Mouse (Mus musculus) ES-E14 (cell line): ENCODE measurements around the gene Ccdc92. TPM values are rescaled to one million over a fixed set of nuclear protein-coding genes. Genes with fewer than 3 reads are reported as not detected.

Experiments used
- DNase-seq: peaks from one replicate; pipeline ENCODE4 v3.0.0-alpha.2; 2013; ENCODE audit warnings: low read depth, low spot score
- H3K27ac ChIP-seq: 2 replicates; pipeline ENCODE4 v1.5.1; 2012; ENCODE audit warnings: low read depth, mild to moderate bottlenecking, low read length, moderate library complexity, mixed read lengths; ENCODE audit not compliant: poor library complexity, insufficient read depth, severe bottlenecking
- H3K36me3 ChIP-seq: 2 replicates; pipeline ENCODE4 v1.6.1; 2012; ENCODE audit warnings: mild to moderate bottlenecking, low read length, moderate library complexity, mixed read lengths; ENCODE audit not compliant: control insufficient read depth, poor library complexity, insufficient read depth, severe bottlenecking
- H3K4me1 ChIP-seq, 2 experiments: fragments of 150-350 bp in 1 of 2; sonication (generic) in 1 of 2; 2 replicates each; pipeline ENCODE4 v1.6.1; 2012; ENCODE audit warnings: low read length in 2 of 2, mild to moderate bottlenecking in 1 of 2, mixed read lengths in 1 of 2; ENCODE audit not compliant: control insufficient read depth in 2 of 2, insufficient read depth in 2 of 2, poor library complexity in 1 of 2
- H3K4me3 ChIP-seq, 2 experiments: fragments of 150-350 bp in 1 of 2; sonication (generic) in 1 of 2; 2 replicates each; pipeline ENCODE4 v1.5.1; 2012; ENCODE audit warnings: low read length in 2 of 2, low read depth in 1 of 2, mild to moderate bottlenecking in 1 of 2, mixed read lengths in 1 of 2; ENCODE audit not compliant: insufficient read depth in 1 of 2, poor library complexity in 1 of 2, severe bottlenecking in 1 of 2
- H3K9ac ChIP-seq: 2 replicates; pipeline ENCODE4 v1.6.1; 2012; ENCODE audit warnings: low read depth, mild to moderate bottlenecking, low read length, mixed read lengths; ENCODE audit not compliant: poor library complexity, insufficient read depth, severe bottlenecking
- H3K9me3 ChIP-seq: fragments of 150-350 bp; sonication (generic); 2 replicates; pipeline ENCODE4 v1.6.1; 2012; ENCODE audit warnings: low read depth, mild to moderate bottlenecking, low read length; ENCODE audit not compliant: control insufficient read depth, insufficient read depth
- CHD2 ChIP-seq: IDR thresholded peaks from 2 replicates; pipeline ENCODE4 v1.6.1; 2014; ENCODE audit warnings: mild to moderate bottlenecking, low read depth, low read length, inconsistent platforms
- HCFC1 ChIP-seq: IDR thresholded peaks from 2 replicates; pipeline ENCODE4 v1.6.1; 2012; ENCODE audit warnings: low read length, inconsistent platforms, borderline replicate concordance; ENCODE audit not compliant: insufficient read depth
- MAFK ChIP-seq: IDR thresholded peaks from 2 replicates; pipeline ENCODE4 v1.6.1; 2014; ENCODE audit warnings: mild to moderate bottlenecking, low read depth, low read length, inconsistent platforms; ENCODE audit not compliant: insufficient read depth
- ZC3H11A ChIP-seq: IDR thresholded peaks from 2 replicates; pipeline ENCODE4 v1.6.1; 2012; ENCODE audit warnings: low read depth, mild to moderate bottlenecking, inconsistent platforms, low read length, borderline replicate concordance
- ZNF384 ChIP-seq: IDR thresholded peaks from 2 replicates; pipeline ENCODE4 v1.6.1; 2012; ENCODE audit warnings: low read depth, low read length, inconsistent platforms
- in situ Hi-C, 2 experiments: fragments of 600-800 bp; cut with MboI; formaldehyde crosslinking; loops; one replicate each; pipeline ENCODE4 v1.15.1; 2025; ENCODE audit warnings: low sequenced_read_pairs in 2 of 2, inconsistent platforms in 1 of 2; ENCODE audit not compliant: unreplicated experiment in 2 of 2
- total RNA-seq: library from RNA; depleted of rRNA; stranded (reverse); fragments of 300-350 nt; gene quantifications from 2 replicates; pipeline ENCODE4 v1.2.3, GENCODE M21; 2012

Ccdc92 gene
- total RNA-seq, 1 experiment, result 3.9 TPM

DNA sequence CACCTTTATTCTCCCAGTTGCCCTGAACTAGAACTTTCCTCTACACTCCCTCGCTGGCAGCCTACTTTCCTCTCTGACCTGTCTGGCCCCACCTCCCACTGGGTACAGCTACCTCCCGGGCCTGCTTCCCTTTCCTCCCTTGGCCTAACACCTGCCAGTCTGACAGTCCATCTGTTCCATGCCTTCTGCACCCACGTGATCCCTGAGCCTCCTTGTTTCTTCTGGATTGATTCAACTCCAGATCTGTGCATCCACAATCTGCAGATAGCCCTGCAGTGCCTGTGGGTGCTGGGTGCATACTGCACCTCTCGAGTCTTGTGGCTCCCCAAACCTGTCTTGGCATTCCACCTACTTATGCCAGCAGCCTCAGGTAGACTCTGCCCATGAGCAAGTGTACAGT, 25.6 kb downstream of the Ccdc92 start:
- no peak for DNase-seq
- in situ Hi-C loops, result no loop called here

GRCm38 (mm10) chr5:124836075-124836474, 26.1 kb downstream of the Ccdc92 start:
- Histone ChIP-seq H3K27ac (no peak overlapping the region), H3K4me3 (peak overlapping the region; percentile 6 to 53; a peak in 2 of 4 replicates), H3K9ac (no peak overlapping the region), H3K36me3 (peaks cover 3% of the 10 kb centered on the region; the same call in 1 of the 2 replicates), H3K9me3 (no peaks in the 10 kb centered on the region), H3K4me1 (peaks cover 1 to 3% of the 10 kb centered on the region in 2 experiments; a peak in 1 of 4 replicates)
- in situ Hi-C loops, result no loop called here
- peak; percentile 13 for DNase-seq
- TF ChIP-seq ZNF384, result no peak
- TF ChIP-seq HCFC1, result no peak
- no peak for TF ChIP-seq ZC3H11A
- TF ChIP-seq CHD2, result no peak
- no peak for TF ChIP-seq MAFK

More for the DNA sequence above, 25.6 kb downstream of the Ccdc92 start:
- Histone ChIP-seq H3K4me1 (peaks cover 1 to 3% of the 10 kb centered on the region in 2 experiments; a peak in 1 of 4 replicates), H3K36me3 (peaks cover 3% of the 10 kb centered on the region; the same call in 1 of the 2 replicates), H3K27ac (no peak overlapping the region), H3K9ac (no peak overlapping the region), H3K4me3 (no peak overlapping the region), H3K9me3 (no peaks in the 10 kb centered on the region)
- no peak for TF ChIP-seq CHD2
- no peak for TF ChIP-seq ZC3H11A
- TF ChIP-seq MAFK, result no peak
- TF ChIP-seq HCFC1, result no peak
- TF ChIP-seq ZNF384, result no peak

- TF ChIP-seq ZNF384, result no peak
- no peak for TF ChIP-seq CHD2
- no peak for DNase-seq
- peaks cover 3% of the 10 kb centered on the region; the same call in 1 of the 2 replicates for H3K36me3 ChIP-seq
- no peak overlapping the region for H3K9ac ChIP-seq
- peak overlapping the region in 1 of 2 experiments; percentile 8; a peak in 1 of 4 replicates for H3K4me3 ChIP-seq
- no peaks in the 10 kb centered on the region for H3K9me3 ChIP-seq
- in situ Hi-C loops, result no loop called here
- H3K4me1 ChIP-seq, result peaks cover 1 to 3% of the 10 kb centered on the region in 2 experiments; a peak in 1 of 4 replicates
- H3K27ac ChIP-seq, result no peak overlapping the region
Observed at GRCm38 (mm10) chr5:124835218-124835617, 27.0 kb downstream of the Ccdc92 start.

GRCm38 (mm10) chr5:124830331-124830730, 31.9 kb downstream of the Ccdc92 start:
- Histone ChIP-seq H3K9me3 (no peaks in the 10 kb centered on the region), H3K9ac (no peak overlapping the region), H3K27ac (no peak overlapping the region), H3K36me3 (peaks cover under 1% of the 10 kb centered on the region; the same call in 1 of the 2 replicates), H3K4me1 (no peaks in the 10 kb centered on the region), H3K4me3 (no peak overlapping the region)
- no peak for TF ChIP-seq CHD2
- in situ Hi-C loops, result no loop called here
- DNase-seq, result no peak

GRCm38 (mm10) chr5:124822128-124822894, 39.9 kb downstream of the Ccdc92 start:
- TF ChIP-seq ZNF384, result no peak
- no peak for TF ChIP-seq HCFC1
- TF ChIP-seq MAFK, result no peak
- no peak for TF ChIP-seq CHD2
- TF ChIP-seq ZC3H11A, result no peak
- no peak for DNase-seq
- H3K9me3 ChIP-seq, result no peaks in the 10 kb centered on the region
- H3K27ac ChIP-seq, result no peak overlapping the region; the same call in 1 of the 2 replicates
- H3K9ac ChIP-seq, result no peak overlapping the region
- in situ Hi-C loops, result no loop called here
- H3K36me3 ChIP-seq, result no peaks in the 10 kb centered on the region
- H3K4me3 ChIP-seq, result no peak overlapping the region
- peaks cover 0 to 2% of the 10 kb centered on the region in 2 experiments; a peak in 1 of 4 replicates for H3K4me1 ChIP-seq
